Mouse (Mus musculus): ENCODE measurements at regions not wholly inside any gene's neighbourhood (a gene's known extent, or its start where the extent isn't known, plus 50 kb on each side); places are given as distances from the start of the nearest gene placed in this dataset.

- ATAC-seq (replicated peaks; ENCODE audit: poor library complexity, severe bottlenecking): no peak
Measured at GRCm38 (mm10) chr11:22671791-22672490, 160.1 kb downstream of the Tmem17 start.

GRCm38 (mm10) chr11:22675047-22675446, 163.2 kb downstream of the Tmem17 start:
- ATAC-seq (replicated peaks; ENCODE audit: poor library complexity, severe bottlenecking): peak; percentile 83

DNA sequence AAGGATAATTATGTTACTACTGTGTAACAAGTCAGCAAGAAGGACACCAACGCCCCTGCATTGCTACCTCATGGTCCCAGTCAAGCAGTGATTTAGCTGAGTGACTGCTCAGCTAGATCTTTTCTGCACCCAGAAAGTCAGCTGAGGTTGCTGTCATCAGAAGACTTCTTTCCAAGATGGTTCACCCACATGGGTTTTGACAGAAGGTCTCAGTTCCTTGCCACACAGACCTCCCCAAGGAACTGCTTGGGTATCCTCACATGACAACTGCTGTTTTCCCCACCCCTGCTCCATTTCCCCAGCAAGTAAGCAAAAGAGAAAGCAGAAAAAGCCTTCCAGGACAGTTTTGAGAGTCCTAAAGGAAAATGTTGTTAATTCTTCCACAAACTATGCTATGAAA, 163.9 kb downstream of the Tmem17 start:
- peak; percentile 41; the same call in 1 of the 2 replicates for ATAC-seq (replicated peaks; ENCODE audit: poor library complexity, severe bottlenecking)

DNA sequence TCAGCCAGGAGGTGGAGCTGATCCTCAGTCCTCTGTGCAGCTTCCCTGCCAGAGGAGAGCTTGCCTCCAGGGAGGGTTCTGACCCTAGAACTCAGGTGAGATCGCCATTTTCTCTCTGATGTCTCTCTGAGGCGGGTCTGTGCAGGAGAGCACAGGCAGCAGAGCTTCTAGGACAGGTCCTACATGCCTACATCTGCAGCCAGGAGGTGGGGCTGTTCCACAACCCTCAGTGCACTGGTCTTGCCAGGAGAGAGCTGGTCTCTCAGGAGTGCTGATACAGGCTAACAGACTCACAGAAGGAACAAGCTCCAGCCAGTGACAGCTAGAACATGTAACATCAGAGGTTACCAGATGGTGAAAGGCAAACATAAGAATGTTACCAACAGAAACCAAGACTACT, 165.4 kb downstream of the Tmem17 start:
- ATAC-seq (replicated peaks; ENCODE audit: poor library complexity, severe bottlenecking): no peak

GRCm38 (mm10) chr11:22684576-22684975, 172.7 kb downstream of the Tmem17 start:
- no peak for ATAC-seq (replicated peaks; ENCODE audit: poor library complexity, severe bottlenecking)

DNA sequence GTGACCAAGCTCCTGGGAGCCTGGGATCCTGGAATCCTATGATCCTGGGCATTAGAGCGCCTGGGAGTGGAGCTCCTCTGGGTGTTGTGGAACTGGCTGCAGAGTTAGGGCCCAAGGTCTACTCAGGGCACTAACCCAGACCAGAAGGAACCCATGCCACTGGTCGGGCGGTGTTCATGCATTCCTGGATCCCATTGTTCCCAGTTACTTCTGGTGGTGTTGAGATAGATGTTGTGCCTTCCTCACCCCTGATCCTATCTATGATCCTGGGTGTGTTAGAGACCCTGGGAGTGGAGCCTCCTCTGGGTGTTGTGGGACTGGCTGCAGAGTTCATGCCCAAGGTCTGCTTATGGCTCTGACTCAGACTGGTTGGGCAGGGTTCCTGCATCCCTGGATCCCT, 169.9 kb downstream of the B3gnt2 start:
- no peak for ATAC-seq (replicated peaks; ENCODE audit: poor library complexity, severe bottlenecking)

DNA sequence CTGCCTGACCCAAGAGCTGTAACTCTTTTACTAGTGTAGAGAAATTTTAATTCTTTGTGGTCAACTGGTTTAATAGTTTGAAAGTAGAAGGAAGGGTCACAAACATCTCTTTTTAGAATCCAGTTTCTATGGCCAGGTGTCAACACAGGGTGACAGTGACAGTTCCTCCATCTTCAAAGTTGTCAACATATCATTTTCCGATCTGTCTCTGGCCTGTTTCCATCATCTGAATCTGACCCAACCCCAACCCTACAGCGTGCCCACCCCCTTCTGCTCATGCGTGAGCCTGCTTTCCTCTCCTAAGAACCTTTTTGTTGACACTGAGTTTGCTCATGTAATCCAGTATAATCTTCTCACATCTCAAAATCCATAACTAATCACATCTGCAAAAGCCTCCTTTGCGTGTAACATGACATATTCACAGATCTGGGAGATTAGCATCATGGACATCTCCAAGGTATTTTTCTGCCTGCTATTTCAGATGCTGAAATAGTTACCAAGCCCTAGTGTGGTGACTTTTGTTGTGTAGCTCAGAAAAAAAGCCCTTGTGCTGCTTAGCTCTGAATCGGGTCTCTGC, 168.4 kb downstream of the B3gnt2 start:
- no peak for ATAC-seq (replicated peaks; ENCODE audit: poor library complexity, severe bottlenecking)

GRCm38 (mm10) chr11:22692941-22693341, 167.8 kb downstream of the B3gnt2 start:
- peak; percentile 90 for ATAC-seq (replicated peaks; ENCODE audit: poor library complexity, severe bottlenecking)

DNA sequence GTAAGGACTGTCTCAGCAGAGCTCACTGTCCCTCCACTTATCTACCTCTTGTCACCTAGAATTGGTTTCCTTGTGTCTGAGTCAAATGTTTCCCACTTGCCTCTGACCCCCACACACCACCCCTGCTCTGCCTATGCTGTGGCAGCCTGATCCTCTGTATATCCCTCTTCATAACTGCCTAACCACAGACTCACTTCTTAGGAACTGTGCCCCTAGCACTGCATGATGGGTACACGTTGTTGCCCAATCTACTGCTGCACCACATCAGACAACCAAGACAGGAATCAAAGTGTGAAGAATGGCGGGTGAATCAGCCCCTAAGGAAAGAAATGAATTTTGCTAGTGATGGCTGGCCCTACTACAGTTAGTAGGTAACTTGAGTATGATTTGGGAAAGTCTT, 167.4 kb downstream of the B3gnt2 start:
- ATAC-seq (replicated peaks; ENCODE audit: poor library complexity, severe bottlenecking): peak; percentile 89

DNA sequence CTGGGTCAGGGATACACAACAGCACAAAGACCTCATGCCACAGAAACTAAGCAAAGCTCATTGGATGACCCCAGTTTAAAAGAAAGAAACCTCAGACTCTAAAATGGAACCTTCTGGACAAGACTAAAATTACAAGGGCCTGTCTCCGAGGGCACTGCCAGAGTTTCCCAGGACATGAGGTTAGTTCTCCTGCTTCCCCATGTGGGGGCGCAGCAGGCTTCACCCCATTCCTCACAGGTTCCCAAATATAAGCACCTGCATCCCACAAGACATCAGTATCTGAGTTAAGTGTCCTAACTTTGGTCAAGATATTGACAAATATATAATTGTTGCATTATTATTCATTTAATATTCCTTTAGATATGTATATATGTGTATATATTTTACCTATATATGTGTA, 166.8 kb downstream of the B3gnt2 start:
- no peak for ATAC-seq (replicated peaks; ENCODE audit: poor library complexity, severe bottlenecking)

GRCm38 (mm10) chr11:22694829-22695228, 165.9 kb downstream of the B3gnt2 start:
- peak; percentile 9; the same call in 1 of the 2 replicates for ATAC-seq (replicated peaks; ENCODE audit: poor library complexity, severe bottlenecking)

GRCm38 (mm10) chr11:22695237-22695636, 165.5 kb downstream of the B3gnt2 start:
- ATAC-seq (replicated peaks; ENCODE audit: poor library complexity, severe bottlenecking): peak; percentile 28

DNA sequence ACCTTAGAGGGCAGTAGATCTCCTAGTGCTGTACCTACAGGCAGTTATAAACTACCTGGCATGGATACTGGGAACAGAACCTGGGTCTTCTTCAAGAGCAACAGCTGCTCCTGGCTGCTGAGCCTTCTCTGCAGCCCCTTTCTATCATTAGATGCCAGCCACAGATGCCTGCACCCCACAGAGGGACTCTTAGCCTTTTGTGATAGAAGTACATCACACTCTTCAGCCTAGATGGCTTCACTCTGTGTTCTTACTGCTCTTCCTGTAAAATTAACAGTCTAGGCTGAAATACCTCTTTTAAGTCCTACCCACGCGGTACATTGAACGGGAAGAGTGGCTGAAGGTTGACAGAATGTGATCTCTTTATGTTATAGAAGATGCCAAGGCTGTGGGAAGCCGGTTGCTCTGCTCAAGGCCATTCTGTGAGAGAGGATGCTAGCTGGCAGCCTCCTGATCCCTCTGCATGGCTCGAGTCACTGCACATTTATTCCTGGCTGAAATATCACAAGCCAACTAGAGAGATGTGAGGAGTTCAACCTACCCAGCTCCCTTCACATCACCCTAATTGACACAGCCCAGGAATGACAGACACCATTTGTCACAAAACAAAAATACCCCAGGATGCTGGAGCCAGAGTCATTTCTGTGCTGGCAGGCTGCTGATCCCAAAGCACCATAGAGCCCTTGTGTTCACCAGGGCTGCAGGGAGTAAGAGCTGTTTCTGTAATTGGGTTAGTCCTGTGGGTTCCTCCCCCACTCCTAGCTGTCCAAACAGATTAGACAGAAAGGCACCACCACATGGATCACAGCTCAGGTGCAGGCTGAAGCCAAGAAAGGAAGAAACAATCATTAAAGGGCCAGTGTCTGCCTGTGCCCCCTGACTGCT, 162.5 kb downstream of the B3gnt2 start:
- ATAC-seq (replicated peaks; ENCODE audit: poor library complexity, severe bottlenecking): no peak

- no peak for ATAC-seq (replicated peaks; ENCODE audit: poor library complexity, severe bottlenecking)
Measured at GRCm38 (mm10) chr11:22706082-22706481, 154.7 kb downstream of the B3gnt2 start.

All from granulocyte monocyte progenitor cell, adult 5-6 weeks (primary cell).